Mouse (Mus musculus) gastrocnemius, postnatal 4 days (tissue): ENCODE data around the gene Vmn2r89. TPM values are rescaled to one million over a fixed set of nuclear protein-coding genes. Genes with fewer than 3 reads are reported as not detected.

Experiments
- total RNA-seq, 2 experiments: library from RNA; stranded (reverse); gene quantifications; 2 replicates each; pipeline ENCODE4 v1.2.3; 2021

Gene Vmn2r89
- total RNA-seq, 2 experiments from 2014 or later = not detected

Other genes with a start within 250 kb of the Vmn2r89 start
- gene Ear14, start 248.5 kb upstream of the Vmn2r89 start, total RNA-seq = not detected
- not detected for gene Rnase2a, start 195.7 kb upstream of the Vmn2r89 start, total RNA-seq
- gene Gm7247, start 90.1 kb upstream of the Vmn2r89 start, total RNA-seq = not detected
- not detected for gene Vmn2r88, start 41.0 kb upstream of the Vmn2r89 start, total RNA-seq
- not detected for gene Gm5622, start 100.9 kb downstream of the Vmn2r89 start, total RNA-seq
- gene Gm17175, start 122.2 kb downstream of the Vmn2r89 start, total RNA-seq = not detected
- not detected for gene Gm17174, start 140.3 kb downstream of the Vmn2r89 start, total RNA-seq
- gene Gm17078, start 159.5 kb downstream of the Vmn2r89 start, total RNA-seq = not detected
- gene Gm4181, start 183.8 kb downstream of the Vmn2r89 start, total RNA-seq = not detected
- gene Gm17079, start 243.6 kb downstream of the Vmn2r89 start, total RNA-seq = not detected